Mouse (Mus musculus): ENCODE data around the gene Cyp3a11.
"Not testable (repeated sequence)": the region's sequence is repeated elsewhere in the genome, so short reads cannot be mapped to it uniquely, and the experiment has no call there.

GRCm38 (mm10) chr5:145867433-145867832 is 12.3 kb downstream of the Cyp3a11 start:
- not testable (repeated sequence) for TF ChIP-seq CTCF (IDR thresholded peaks at IDR 0.05; ENCODE audit: low read depth, low read length); POLR2A (IDR thresholded peaks at IDR 0.05; ENCODE audit: insufficient read depth, low read length)
